Mouse (Mus musculus) layer of hippocampus, adult 11-12 months (tissue): ENCODE results near the gene Stum.
"Not testable (repeated sequence)": the region's sequence is repeated elsewhere in the genome, so short reads cannot be mapped to it uniquely, and the experiment has no call there.

Source experiments
- DNase-seq: peaks from one replicate; pipeline ENCODE4 v3.0.0; 2022; ENCODE audit warnings: low spot score

Stum gene

GRCm38 (mm10) chr1:180404706-180405105, 78.6 kb downstream of the Stum start:
- DNase-seq: no peak

GRCm38 (mm10) chr1:180403694-180404606, 79.4 kb downstream of the Stum start:
- DNase-seq: peak; percentile 54

- no peak for DNase-seq
Observed at GRCm38 (mm10) chr1:180403357-180403693, 80.0 kb downstream of the Stum start.

GRCm38 (mm10) chr1:180402481-180403081, 80.7 kb downstream of the Stum start:
- DNase-seq: no peak

GRCm38 (mm10) chr1:180401725-180402124, 81.6 kb downstream of the Stum start:
- no peak for DNase-seq

GRCm38 (mm10) chr1:180400691-180401455, 82.4 kb downstream of the Stum start:
- no peak for DNase-seq

GRCm38 (mm10) chr1:180398446-180398845, 84.9 kb downstream of the Stum start:
- no peak for DNase-seq

GRCm38 (mm10) chr1:180397734-180398133, 85.6 kb downstream of the Stum start:
- DNase-seq: no peak

- DNase-seq: no peak
Observed at GRCm38 (mm10) chr1:180393873-180394272, 89.4 kb downstream of the Stum start.

GRCm38 (mm10) chr1:180393017-180393797, 90.1 kb downstream of the Stum start:
- no peak for DNase-seq

- no peak for DNase-seq
Observed at GRCm38 (mm10) chr1:180392137-180392798, 91.0 kb downstream of the Stum start.

- DNase-seq: no peak
Observed at GRCm38 (mm10) chr1:180391575-180391945, 91.7 kb downstream of the Stum start.

GRCm38 (mm10) chr1:180390746-180391574, 92.3 kb downstream of the Stum start:
- DNase-seq: no peak

GRCm38 (mm10) chr1:180390321-180390731, 93.0 kb downstream of the Stum start:
- DNase-seq: no peak

- not testable (repeated sequence) for DNase-seq
Observed at GRCm38 (mm10) chr1:180389213-180389760, 94.0 kb downstream of the Stum start.

- no peak for DNase-seq
Observed at GRCm38 (mm10) chr1:180388481-180388880, 94.8 kb downstream of the Stum start.

- no peak for DNase-seq
Observed at GRCm38 (mm10) chr1:180387750-180388480, 95.4 kb downstream of the Stum start.

- DNase-seq: peak; percentile 99
Observed at GRCm38 (mm10) chr1:180386951-180387749, 96.2 kb downstream of the Stum start.

- no peak for DNase-seq
Observed at GRCm38 (mm10) chr1:180385308-180385707, 98.0 kb downstream of the Stum start.
